Mouse (Mus musculus): ENCODE results near the gene Gm49340. TPM values are rescaled to one million over a fixed set of nuclear protein-coding genes. Genes with fewer than 3 reads are reported as not detected.

The Gm49340 gene
- 0.03 TPM in 1 of 2 replicates, not detected in the other for polyA plus RNA-seq (2012; rRNA removed)

GRCm38 (mm10) chr11:73329442-73329841, at the start of gene Gm49340, which contains the start of the genes Aspa and Spata22:
Gene Gm49340 (plus strand): TSS chr11:73329741.
Gene Aspa (minus strand): TSS chr11:73329596.
Gene Spata22 (plus strand): TSS chr11:73329741.
- 86% methylated on average over 27 of the region's 27 CpGs for WGBS
- TF ChIP-seq POLR2A (IDR thresholded peaks at IDR 0.05; ENCODE audit: low read depth, low read length) = no peak
- TF ChIP-seq CTCF (conservative IDR thresholded peaks at IDR 0.05; ENCODE audit: insufficient read depth, insufficient read length, low read depth, low read length) = no peak
- peaks cover 6% of the 10 kb centered on the region; the same call in 1 of the 2 replicates for H3K4me1 ChIP-seq (ENCODE audit: control insufficient read depth, insufficient read depth, low read length)
- H3K27me3 ChIP-seq (replicated peaks; ENCODE audit: control insufficient read depth, insufficient read depth, low read length) = no peaks in the 10 kb centered on the region
- no peak for DNase-seq
- H3K27ac ChIP-seq (ENCODE audit: insufficient read depth, low read depth, low read length) = no peak within 1 kb of the TSS
- H3K4me3 ChIP-seq (ENCODE audit: insufficient read depth, low read depth, low read length) = no peak within 1 kb of the TSS
- no peaks in the 10 kb centered on the region for H3K36me3 ChIP-seq (ENCODE audit: control insufficient read depth, insufficient read depth, low read length)

DNA sequence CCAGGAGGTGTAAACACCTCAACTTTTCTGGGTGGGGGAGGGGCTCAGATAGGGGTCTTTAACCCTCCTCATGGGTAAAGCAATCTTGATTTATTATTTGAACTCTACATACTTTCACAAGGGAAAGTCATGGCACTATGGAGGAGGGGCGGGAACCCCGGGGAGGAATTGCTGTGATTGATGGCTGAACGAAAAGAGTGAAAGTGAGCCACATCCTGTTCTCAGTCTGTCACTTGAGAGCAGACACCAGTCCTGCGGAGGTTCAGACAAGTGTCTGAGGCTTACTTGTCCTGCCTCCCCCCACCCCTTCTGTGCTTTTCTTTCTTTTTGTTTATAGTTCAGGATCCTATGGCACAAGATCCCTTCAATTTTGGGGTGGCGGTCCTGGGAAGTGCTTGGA, 48.8 kb upstream of the Gm49340 start:
- 27% methylated on average over 5 of the region's 5 CpGs for WGBS
- Histone ChIP-seq H3K4me3 (ENCODE audit: insufficient read depth, low read depth, low read length) (no peak overlapping the region), H3K4me1 (ENCODE audit: control insufficient read depth, insufficient read depth, low read length) (no peaks in the 10 kb centered on the region), H3K27me3 (replicated peaks; ENCODE audit: control insufficient read depth, insufficient read depth, low read length) (no peaks in the 10 kb centered on the region), H3K27ac (ENCODE audit: insufficient read depth, low read depth, low read length) (no peak overlapping the region), H3K36me3 (ENCODE audit: control insufficient read depth, insufficient read depth, low read length) (no peaks in the 10 kb centered on the region)
- no peak for DNase-seq
- TF ChIP-seq CTCF (conservative IDR thresholded peaks at IDR 0.05; ENCODE audit: insufficient read depth, insufficient read length, low read depth, low read length) (no peak), POLR2A (IDR thresholded peaks at IDR 0.05; ENCODE audit: low read depth, low read length) (no peak)

GRCm38 (mm10) chr11:73281528-73282027, 48.0 kb upstream of the Gm49340 start:
- H3K4me1 ChIP-seq (ENCODE audit: control insufficient read depth, insufficient read depth, low read length) = no peaks in the 10 kb centered on the region
- TF ChIP-seq POLR2A (IDR thresholded peaks at IDR 0.05; ENCODE audit: low read depth, low read length) (no peak), CTCF (conservative IDR thresholded peaks at IDR 0.05; ENCODE audit: insufficient read depth, insufficient read length, low read depth, low read length) (peak; percentile 78)
- H3K36me3 ChIP-seq (ENCODE audit: control insufficient read depth, insufficient read depth, low read length) = no peaks in the 10 kb centered on the region
- WGBS = 2% methylated on average over 16 of the region's 16 CpGs
- DNase-seq = peak; percentile 72
- no peaks in the 10 kb centered on the region for H3K27me3 ChIP-seq (replicated peaks; ENCODE audit: control insufficient read depth, insufficient read depth, low read length)
- H3K27ac ChIP-seq (ENCODE audit: insufficient read depth, low read depth, low read length) = no peak overlapping the region
- peak overlapping the region; percentile 35; the same call in 1 of the 2 replicates for H3K4me3 ChIP-seq (ENCODE audit: insufficient read depth, low read depth, low read length)

DNA sequence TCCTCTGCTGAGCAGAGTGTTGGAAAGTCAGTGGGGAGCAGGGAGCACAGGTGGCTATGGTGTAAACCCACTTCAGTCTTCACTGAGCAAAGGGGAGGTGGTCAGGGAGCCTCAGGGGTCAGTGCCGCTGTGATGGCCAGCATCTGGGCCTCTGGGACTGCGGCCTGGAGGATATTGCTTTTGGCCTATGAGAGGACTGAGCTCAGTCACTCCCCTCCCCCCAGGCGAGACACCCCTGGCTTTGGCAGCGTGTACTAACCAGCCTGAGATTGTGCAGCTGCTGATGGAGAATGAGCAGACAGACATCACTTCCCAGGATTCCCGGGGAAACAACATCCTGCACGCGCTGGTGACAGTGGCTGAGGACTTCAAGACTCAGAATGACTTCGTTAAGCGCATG, 46.2 kb upstream of the Gm49340 start:
- no peak overlapping the region for H3K4me3 ChIP-seq (ENCODE audit: insufficient read depth, low read depth, low read length)
- H3K36me3 ChIP-seq (ENCODE audit: control insufficient read depth, insufficient read depth, low read length) = no peaks in the 10 kb centered on the region
- TF ChIP-seq CTCF (conservative IDR thresholded peaks at IDR 0.05; ENCODE audit: insufficient read depth, insufficient read length, low read depth, low read length) (no peak), POLR2A (IDR thresholded peaks at IDR 0.05; ENCODE audit: low read depth, low read length) (no peak)
- H3K4me1 ChIP-seq (ENCODE audit: control insufficient read depth, insufficient read depth, low read length) = no peaks in the 10 kb centered on the region
- no peak overlapping the region for H3K27ac ChIP-seq (ENCODE audit: insufficient read depth, low read depth, low read length)
- DNase-seq = peak; percentile 23
- 43% methylated on average over 9 of the region's 9 CpGs for WGBS
- H3K27me3 ChIP-seq (replicated peaks; ENCODE audit: control insufficient read depth, insufficient read depth, low read length) = no peaks in the 10 kb centered on the region

DNA sequence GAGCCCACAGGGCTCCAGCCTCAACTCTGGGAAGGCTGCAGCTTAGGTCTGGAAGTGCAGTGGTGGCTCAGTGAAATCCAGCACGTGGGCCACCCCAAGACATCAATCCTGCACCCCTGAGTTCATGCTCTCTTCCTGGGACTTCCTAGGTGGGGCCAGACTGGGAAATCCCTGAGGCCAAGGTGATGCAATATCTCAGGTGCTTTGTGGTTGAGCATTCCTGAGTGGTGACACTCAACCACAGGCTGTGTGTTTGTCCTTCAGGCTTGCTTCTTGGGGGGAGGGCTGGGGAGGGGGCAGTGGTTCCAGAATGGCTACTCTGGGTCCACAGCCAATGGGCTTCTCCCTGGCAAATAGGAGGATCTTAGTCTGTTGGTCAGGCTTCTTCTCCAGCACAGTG, 45.6 kb upstream of the Gm49340 start:
- Histone ChIP-seq H3K4me3 (ENCODE audit: insufficient read depth, low read depth, low read length) (no peak overlapping the region), H3K27me3 (replicated peaks; ENCODE audit: control insufficient read depth, insufficient read depth, low read length) (no peaks in the 10 kb centered on the region), H3K36me3 (ENCODE audit: control insufficient read depth, insufficient read depth, low read length) (no peaks in the 10 kb centered on the region), H3K4me1 (ENCODE audit: control insufficient read depth, insufficient read depth, low read length) (no peaks in the 10 kb centered on the region), H3K27ac (ENCODE audit: insufficient read depth, low read depth, low read length) (no peak overlapping the region)
- DNase-seq = no peak
- TF ChIP-seq POLR2A (IDR thresholded peaks at IDR 0.05; ENCODE audit: low read depth, low read length) (no peak), CTCF (conservative IDR thresholded peaks at IDR 0.05; ENCODE audit: insufficient read depth, insufficient read length, low read depth, low read length) (no peak)
- WGBS = 38% methylated on average over 1 of the region's 1 CpGs

DNA sequence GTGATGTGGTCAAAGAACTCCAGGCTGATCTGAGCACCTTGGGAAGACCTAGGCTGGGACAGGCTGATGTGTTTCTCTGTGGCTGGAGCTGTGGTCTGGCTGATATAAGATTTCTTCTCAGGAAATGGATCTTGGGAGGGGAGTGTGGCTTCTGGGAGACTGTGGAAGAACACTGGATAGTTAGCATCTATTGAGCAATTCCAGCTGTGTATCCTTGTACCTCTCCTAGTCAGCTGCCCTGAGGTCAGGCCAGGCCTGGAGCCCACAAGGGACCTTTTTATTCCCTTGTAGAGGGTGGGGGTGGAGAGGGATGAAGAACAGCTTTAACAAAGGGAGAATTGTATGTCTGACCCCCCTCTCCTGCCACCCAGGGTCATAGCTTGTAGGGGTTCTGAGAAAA, 45.2 kb upstream of the Gm49340 start:
- H3K27ac ChIP-seq (ENCODE audit: insufficient read depth, low read depth, low read length) = no peak overlapping the region
- no peaks in the 10 kb centered on the region for H3K27me3 ChIP-seq (replicated peaks; ENCODE audit: control insufficient read depth, insufficient read depth, low read length)
- no peak overlapping the region for H3K4me3 ChIP-seq (ENCODE audit: insufficient read depth, low read depth, low read length)
- no peaks in the 10 kb centered on the region for H3K4me1 ChIP-seq (ENCODE audit: control insufficient read depth, insufficient read depth, low read length)
- H3K36me3 ChIP-seq (ENCODE audit: control insufficient read depth, insufficient read depth, low read length) = no peaks in the 10 kb centered on the region
- TF ChIP-seq CTCF (conservative IDR thresholded peaks at IDR 0.05; ENCODE audit: insufficient read depth, insufficient read length, low read depth, low read length) (no peak), POLR2A (IDR thresholded peaks at IDR 0.05; ENCODE audit: low read depth, low read length) (no peak)
- DNase-seq = no peak

GRCm38 (mm10) chr11:73289621-73290020, 39.9 kb upstream of the Gm49340 start:
- Histone ChIP-seq H3K4me3 (ENCODE audit: insufficient read depth, low read depth, low read length) (no peak overlapping the region), H3K27me3 (replicated peaks; ENCODE audit: control insufficient read depth, insufficient read depth, low read length) (no peaks in the 10 kb centered on the region), H3K36me3 (ENCODE audit: control insufficient read depth, insufficient read depth, low read length) (no peaks in the 10 kb centered on the region), H3K27ac (ENCODE audit: insufficient read depth, low read depth, low read length) (no peak overlapping the region), H3K4me1 (ENCODE audit: control insufficient read depth, insufficient read depth, low read length) (no peaks in the 10 kb centered on the region)
- DNase-seq = no peak
- 93% methylated on average over 1 of the region's 1 CpGs for WGBS
- TF ChIP-seq POLR2A (IDR thresholded peaks at IDR 0.05; ENCODE audit: low read depth, low read length) (no peak), CTCF (conservative IDR thresholded peaks at IDR 0.05; ENCODE audit: insufficient read depth, insufficient read length, low read depth, low read length) (no peak)

All from kidney, adult 2 months (tissue).